Mouse (Mus musculus): Measurements from ENCODE around the gene Sptlc3. TPM values are rescaled to one million over a fixed set of nuclear protein-coding genes. Genes with fewer than 3 reads are reported as not detected.

Gene Sptlc3
- not detected in 2 replicates for polyA plus RNA-seq (2012; rRNA removed)

GRCm38 (mm10) chr2:139493836-139494235, at the start of gene Sptlc3:
Gene Sptlc3 (plus strand): TSS chr2:139493913.

GRCm38 (mm10) chr2:139677809-139678274, 184.1 kb downstream of the Sptlc3 start, which contains the start of gene Ism1:
Gene Ism1 (plus strand): TSS chr2:139678178.

Other genes starting within 250 kb of the Sptlc3 start
- gene Ism1, start 184.3 kb downstream of the Sptlc3 start, polyA plus RNA-seq (2012; rRNA removed): 2.1 and 4.2 TPM in 2 replicates